Mouse (Mus musculus) stomach, embryonic 15.5 days (tissue): ENCODE measurements around the gene Ankrd50. TPM values are rescaled to one million over a fixed set of nuclear protein-coding genes. Genes with fewer than 3 reads are reported as not detected.

Experiments
- ATAC-seq: fragments of 200-750 bp; cut with Nextera tagmentation; 2 replicates; pipeline ENCODE4 v1.8.0; 2017; ENCODE audit warnings: low read depth, moderate number of reproducible peaks, moderate TSS enrichment; ENCODE audit not compliant: insufficient read depth, low FRiP score
- H3K27ac ChIP-seq: fragments of 300-500 bp; sonication (generic); 2 replicates; pipeline ENCODE4 v1.5.1; 2015; ENCODE audit warnings: mild to moderate bottlenecking, inconsistent platforms
- H3K27me3 ChIP-seq: fragments of 300-500 bp; sonication (generic); replicated peaks from 2 replicates; pipeline ENCODE4 v1.6.1; 2015; ENCODE audit warnings: inconsistent platforms
- H3K36me3 ChIP-seq: fragments of 300-500 bp; sonication (generic); 2 replicates; pipeline ENCODE4 v1.6.1; 2015; ENCODE audit warnings: inconsistent platforms
- H3K4me1 ChIP-seq: fragments of 300-500 bp; sonication (generic); 2 replicates; pipeline ENCODE4 v1.6.1; 2015; ENCODE audit warnings: inconsistent platforms
- H3K4me2 ChIP-seq: fragments of 300-500 bp; sonication (generic); 2 replicates; pipeline ENCODE4 v1.6.1; 2015; ENCODE audit warnings: mild to moderate bottlenecking, inconsistent platforms
- H3K4me3 ChIP-seq: fragments of 300-500 bp; sonication (generic); replicated peaks from 2 replicates; pipeline ENCODE4 v1.5.1; 2015; ENCODE audit warnings: inconsistent platforms
- H3K9ac ChIP-seq: fragments of 300-500 bp; sonication (generic); 2 replicates; pipeline ENCODE4 v1.6.1; 2015; ENCODE audit warnings: inconsistent platforms
- H3K9me3 ChIP-seq: fragments of 300-500 bp; sonication (generic); 2 replicates; pipeline ENCODE4 v1.6.1; 2016; ENCODE audit warnings: inconsistent platforms
- WGBS: fragments of 180-500 bp; shearing (Covaris S2); methylation state at CpG from one replicate; pipeline ENCODE4 v1.1.7; 2015; 5-methylcytosine and 5-hydroxymethylcytosine counted together
- polyA plus RNA-seq: library from polyadenylated mRNA; unstranded; fragments of >200 nt; fragmentation: Nextera tagmentation; extraction: Ambion mirVana; gene quantifications from 2 replicates; pipeline ENCODE4 v1.2.1, GENCODE M21; 2015

Ankrd50 gene
- polyA plus RNA-seq, 1 experiment from 2014 or later = 19.4 TPM

DNA sequence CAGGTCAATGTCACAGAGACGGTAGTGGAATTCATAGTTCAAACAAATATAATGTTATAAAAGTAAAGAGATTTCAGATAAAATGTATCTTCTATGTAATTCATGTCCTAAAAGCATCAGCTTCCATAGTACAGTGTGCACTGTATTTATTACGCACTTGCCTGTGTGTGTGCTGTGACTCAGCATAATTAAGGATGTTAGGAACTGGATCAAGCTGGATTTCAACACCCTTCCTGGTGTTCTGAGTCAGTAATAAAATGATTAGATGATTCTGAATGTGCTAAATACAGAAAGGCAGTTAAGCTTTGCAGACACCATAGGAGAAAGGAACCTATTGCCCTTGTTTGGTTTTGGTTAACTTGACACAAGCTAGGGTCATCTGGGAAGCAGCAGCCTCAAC lies 21.5 kb downstream of the Ankrd50 start:
- WGBS = 84% methylated on average over 2 of the region's 2 CpGs
- Histone ChIP-seq H3K4me3 (no peak overlapping the region), H3K4me1 (0 out of 2 replicates have a peak, but pooled peaks cover 2% of the 10 kb centered on the region), H3K9me3 (no peaks in the 10 kb centered on the region), H3K27me3 (no peaks in the 10 kb centered on the region), H3K36me3 (peaks cover 17% of the 10 kb centered on the region), H3K27ac (no peak overlapping the region), H3K9ac (no peak overlapping the region), H3K4me2 (no peak overlapping the region)
- no peak for ATAC-seq

DNA sequence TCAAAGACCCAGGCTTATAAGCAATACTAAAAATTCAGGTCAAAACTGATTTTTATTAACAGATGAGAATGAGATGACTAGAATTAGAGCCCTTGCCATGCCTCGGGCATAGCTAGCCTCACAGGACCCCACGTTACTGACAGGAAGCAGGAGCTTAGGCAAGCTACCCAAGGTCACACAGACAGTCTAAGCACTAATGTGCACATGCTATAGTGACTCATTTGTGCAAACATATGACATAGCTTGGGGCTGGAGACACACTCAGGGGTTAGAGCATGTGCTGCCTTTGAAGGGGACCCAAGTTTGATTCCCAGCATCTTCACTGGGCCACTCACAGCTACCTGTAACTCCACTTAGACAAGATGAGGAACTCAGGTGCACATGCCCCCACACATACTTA lies 22.9 kb downstream of the Ankrd50 start:
- Histone ChIP-seq H3K9ac (no peak overlapping the region), H3K27ac (no peak overlapping the region), H3K27me3 (no peaks in the 10 kb centered on the region), H3K4me1 (0 out of 2 replicates have a peak, but pooled peaks cover 2% of the 10 kb centered on the region), H3K4me2 (no peak overlapping the region), H3K36me3 (peaks cover 24% of the 10 kb centered on the region), H3K4me3 (no peak overlapping the region), H3K9me3 (no peaks in the 10 kb centered on the region)
- 46% methylated on average over 2 of the region's 2 CpGs for WGBS
- ATAC-seq = no peak

DNA sequence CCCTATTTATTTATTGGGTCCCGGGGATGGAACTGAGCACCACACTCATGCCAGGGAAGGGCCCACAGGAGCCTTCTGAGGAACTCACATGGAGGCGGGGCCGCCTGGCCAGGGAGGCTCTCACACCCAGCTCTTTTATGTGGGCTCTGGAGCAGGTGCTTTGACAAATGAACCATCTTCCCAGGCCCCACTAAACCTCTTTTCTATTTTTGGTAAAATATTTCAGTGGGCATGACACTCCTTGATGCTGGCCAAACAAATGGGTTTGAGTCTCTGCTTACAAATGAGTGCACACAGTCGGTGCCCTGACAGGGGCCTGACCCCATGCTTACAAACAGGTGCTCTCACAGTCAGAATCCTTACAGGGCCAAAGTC lies 24.4 kb downstream of the Ankrd50 start:
- no peaks in the 10 kb centered on the region for H3K27me3 ChIP-seq
- no peaks in the 10 kb centered on the region for H3K9me3 ChIP-seq
- 66% methylated on average over 4 of the region's 4 CpGs for WGBS
- ATAC-seq = no peak
- 0 out of 2 replicates have a peak, but pooled peaks cover 2% of the 10 kb centered on the region for H3K4me1 ChIP-seq
- peaks cover 40% of the 10 kb centered on the region for H3K36me3 ChIP-seq
- H3K4me3 ChIP-seq = no peak overlapping the region
- H3K9ac ChIP-seq = no peak overlapping the region
- H3K27ac ChIP-seq = no peak overlapping the region
- H3K4me2 ChIP-seq = no peak overlapping the region

DNA sequence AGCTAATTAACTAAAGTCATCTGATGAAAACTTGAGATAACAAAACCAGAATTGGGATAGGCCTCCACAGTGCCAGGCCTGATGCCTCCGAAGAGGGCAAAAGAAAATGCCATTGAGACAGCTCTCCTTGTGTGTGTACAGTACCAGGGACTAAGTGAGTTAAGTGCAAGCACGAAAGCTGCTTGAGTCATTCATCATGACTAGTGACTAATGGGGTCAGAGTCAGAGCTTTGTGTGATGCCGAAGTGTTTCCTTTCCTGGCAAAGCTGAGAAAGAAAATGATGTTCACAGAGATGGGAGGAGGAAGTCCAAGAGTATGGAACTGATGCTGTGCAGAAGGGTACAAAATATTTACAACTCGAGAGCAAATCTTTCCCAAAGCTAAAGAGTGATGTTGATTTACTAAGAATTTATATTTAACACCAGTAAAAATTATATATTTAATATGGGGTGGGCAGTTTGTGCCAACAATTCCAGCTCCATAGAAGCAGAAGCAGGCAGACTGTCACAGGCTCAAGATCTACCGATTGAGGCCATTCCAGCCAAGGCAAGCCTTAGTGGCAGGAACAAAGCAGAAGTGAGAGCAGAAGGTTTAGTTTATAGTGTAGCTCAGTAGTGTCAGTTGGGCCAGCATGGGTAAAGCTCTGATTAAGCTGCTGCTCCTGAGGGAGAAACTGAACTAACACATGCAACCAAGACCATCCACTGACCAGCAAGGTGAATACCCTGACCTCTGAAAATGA lies 25.0 kb downstream of the Ankrd50 start:
- H3K4me2 ChIP-seq = no peak overlapping the region
- no peak for ATAC-seq
- H3K27me3 ChIP-seq = no peaks in the 10 kb centered on the region
- H3K9ac ChIP-seq = no peak overlapping the region
- WGBS = 37% methylated on average over 5 of the region's 5 CpGs
- 0 out of 2 replicates have a peak, but pooled peaks cover 2% of the 10 kb centered on the region for H3K4me1 ChIP-seq
- H3K9me3 ChIP-seq = no peaks in the 10 kb centered on the region
- no peak overlapping the region for H3K27ac ChIP-seq
- H3K36me3 ChIP-seq = peaks cover 45% of the 10 kb centered on the region
- no peak overlapping the region for H3K4me3 ChIP-seq

DNA sequence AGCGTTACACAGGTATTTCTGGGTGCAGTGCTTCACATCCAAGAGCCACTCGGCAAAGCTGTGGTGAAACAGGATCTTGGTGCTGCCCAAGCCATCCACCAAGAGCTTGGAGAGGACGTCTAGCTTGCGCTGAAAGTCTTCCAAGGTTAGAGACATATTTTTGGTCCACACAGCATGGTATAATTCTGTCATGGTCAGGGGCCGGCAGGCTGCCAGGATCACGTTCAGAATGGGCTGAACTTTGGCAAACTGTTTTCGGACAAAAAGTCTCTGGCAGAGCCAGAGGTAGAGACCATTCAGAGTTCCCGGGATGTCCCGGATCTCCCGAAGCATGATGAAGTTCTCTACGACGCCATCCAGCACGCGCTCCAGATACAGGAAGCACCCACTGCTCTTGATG lies 27.6 kb downstream of the Ankrd50 start:
- no peak for ATAC-seq
- H3K36me3 ChIP-seq = peaks cover 55% of the 10 kb centered on the region

DNA sequence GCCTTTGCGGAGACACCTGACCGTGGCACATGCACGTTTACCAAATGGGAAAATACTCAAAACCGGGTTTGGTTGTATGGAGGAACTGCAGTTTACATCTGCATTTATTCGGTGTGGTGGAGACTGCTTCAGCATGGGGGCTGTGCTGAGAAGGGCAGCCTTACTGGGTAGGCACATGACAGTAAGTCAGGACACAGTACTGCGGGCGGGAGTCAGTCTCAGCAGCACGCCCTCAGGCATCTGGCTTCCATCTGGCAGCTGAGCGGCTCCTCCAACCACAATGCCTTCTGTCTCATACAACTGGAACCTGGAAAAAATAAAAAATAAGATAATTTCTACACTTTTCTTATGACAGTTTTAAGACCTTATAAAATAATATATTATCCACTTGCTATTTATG lies 32.4 kb downstream of the Ankrd50 start:
- peaks cover 61% of the 10 kb centered on the region for H3K36me3 ChIP-seq
- no peak overlapping the region for H3K9ac ChIP-seq
- no peak overlapping the region for H3K4me3 ChIP-seq
- no peaks in the 10 kb centered on the region for H3K4me1 ChIP-seq
- WGBS = 92% methylated on average over 9 of the region's 9 CpGs
- 0 out of 2 replicates have a peak, but pooled peaks cover 6% of the 10 kb centered on the region for H3K9me3 ChIP-seq
- H3K27ac ChIP-seq = no peak overlapping the region
- H3K27me3 ChIP-seq = no peaks in the 10 kb centered on the region
- H3K4me2 ChIP-seq = no peak overlapping the region
- ATAC-seq = no peak

More for the DNA sequence above, 27.6 kb downstream of the Ankrd50 start:
- Histone ChIP-seq H3K27ac (no peak overlapping the region), H3K4me1 (0 out of 2 replicates have a peak, but pooled peaks cover 2% of the 10 kb centered on the region), H3K27me3 (no peaks in the 10 kb centered on the region), H3K9ac (no peak overlapping the region), H3K4me2 (no peak overlapping the region), H3K9me3 (no peaks in the 10 kb centered on the region), H3K4me3 (no peak overlapping the region)
- 93% methylated on average over 14 of the region's 14 CpGs for WGBS

DNA sequence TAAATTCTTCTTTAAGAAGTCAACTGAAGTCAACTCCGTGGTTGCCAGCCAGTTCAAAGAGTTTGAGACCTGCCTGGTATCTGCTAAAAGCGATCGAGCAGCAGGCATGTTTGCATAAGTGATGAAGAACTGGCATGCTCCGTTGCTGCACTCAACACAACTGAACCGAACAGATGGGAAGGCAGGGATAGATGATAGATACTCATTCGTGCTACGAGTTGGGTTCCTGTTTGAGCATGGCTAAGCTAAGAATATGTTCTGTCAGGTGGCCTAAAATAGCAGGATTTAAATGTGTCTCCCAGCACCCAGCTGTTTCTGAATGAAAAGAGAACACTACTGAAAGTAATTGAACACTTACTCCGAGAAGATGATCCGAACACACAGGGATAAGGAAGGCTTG lies 38.1 kb downstream of the Ankrd50 start:
- no peak overlapping the region for H3K27ac ChIP-seq
- H3K36me3 ChIP-seq = peaks cover 11% of the 10 kb centered on the region
- no peak for ATAC-seq
- H3K4me1 ChIP-seq = no peaks in the 10 kb centered on the region
- no peak overlapping the region for H3K9ac ChIP-seq
- H3K4me3 ChIP-seq = no peak overlapping the region
- H3K9me3 ChIP-seq = 0 out of 2 replicates have a peak, but pooled peaks cover 6% of the 10 kb centered on the region
- H3K4me2 ChIP-seq = no peak overlapping the region
- H3K27me3 ChIP-seq = no peaks in the 10 kb centered on the region
- WGBS = 93% methylated on average over 9 of the region's 9 CpGs

DNA sequence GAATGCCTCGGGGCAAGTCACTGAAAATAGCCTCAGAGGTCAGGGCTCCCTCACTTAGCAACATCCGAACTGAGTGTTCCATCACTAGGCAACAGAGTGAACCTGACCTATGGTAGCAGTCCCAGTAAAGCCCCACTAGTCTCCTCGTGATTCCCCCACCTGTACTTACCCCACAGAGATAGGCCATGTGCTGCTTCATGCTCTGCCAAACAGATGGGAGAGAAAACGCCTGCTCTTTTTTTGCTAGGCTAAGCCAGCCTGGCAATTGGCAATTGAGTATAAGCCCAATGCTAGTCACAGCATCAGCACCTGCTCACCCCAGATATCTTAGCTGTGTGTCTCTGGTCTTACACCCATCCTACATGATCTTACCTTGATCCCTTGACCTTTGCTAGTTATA lies 40.8 kb downstream of the Ankrd50 start:
- Histone ChIP-seq H3K4me1 (no peaks in the 10 kb centered on the region), H3K27me3 (no peaks in the 10 kb centered on the region), H3K9me3 (no peaks in the 10 kb centered on the region), H3K4me3 (no peak overlapping the region), H3K4me2 (no peak overlapping the region), H3K9ac (no peak overlapping the region), H3K27ac (no peak overlapping the region), H3K36me3 (no peaks in the 10 kb centered on the region)
- no peak for ATAC-seq
- WGBS = 57% methylated on average over 4 of the region's 4 CpGs

DNA sequence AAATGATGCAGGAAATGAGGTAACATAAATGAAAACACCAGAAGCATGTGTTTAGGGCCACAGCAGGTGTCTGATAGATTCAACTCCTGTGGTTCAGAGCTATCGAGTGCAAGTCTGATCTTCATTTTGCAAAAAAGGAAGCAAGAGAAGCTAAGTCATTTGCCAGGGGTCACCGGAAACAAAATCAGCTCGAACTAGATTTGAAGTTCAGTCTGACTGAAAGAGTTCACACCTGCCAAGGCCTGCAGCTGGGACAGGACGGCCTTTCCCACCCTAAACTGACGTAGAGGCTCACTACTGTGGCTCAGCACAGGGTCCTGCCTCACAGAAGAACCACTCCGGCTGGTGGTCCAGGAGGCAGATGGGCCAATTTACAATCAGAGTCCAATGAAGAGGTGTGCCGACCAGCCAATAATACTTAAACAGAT lies 44.1 kb downstream of the Ankrd50 start:
- no peak overlapping the region for H3K4me2 ChIP-seq
- H3K27me3 ChIP-seq = no peaks in the 10 kb centered on the region
- H3K4me3 ChIP-seq = no peak overlapping the region
- no peak overlapping the region for H3K27ac ChIP-seq
- H3K4me1 ChIP-seq = no peaks in the 10 kb centered on the region
- WGBS = 58% methylated on average over 7 of the region's 7 CpGs
- H3K9me3 ChIP-seq = no peaks in the 10 kb centered on the region
- H3K36me3 ChIP-seq = no peaks in the 10 kb centered on the region
- no peak overlapping the region for H3K9ac ChIP-seq
- no peak for ATAC-seq

DNA sequence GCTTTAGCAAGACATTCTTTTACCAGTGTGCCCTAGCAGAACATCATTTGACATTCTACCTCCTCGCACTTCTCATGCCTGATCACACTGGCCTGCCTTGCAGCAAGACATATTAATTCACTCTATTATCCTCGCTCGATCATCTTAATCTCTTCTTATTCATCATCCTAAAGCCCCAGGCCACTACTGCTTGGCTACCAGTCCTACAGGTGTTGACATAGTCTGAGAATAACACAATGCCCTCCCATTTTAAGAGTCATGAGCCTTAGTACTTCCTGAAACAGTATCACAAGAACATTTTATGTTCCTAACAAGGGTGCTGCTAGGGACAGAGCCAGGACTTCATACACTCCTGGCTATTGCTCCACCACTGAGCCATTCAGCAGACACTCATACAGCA lies 48.0 kb downstream of the Ankrd50 start:
- no peak overlapping the region for H3K9ac ChIP-seq
- WGBS = 86% methylated on average over 3 of the region's 3 CpGs

DNA sequence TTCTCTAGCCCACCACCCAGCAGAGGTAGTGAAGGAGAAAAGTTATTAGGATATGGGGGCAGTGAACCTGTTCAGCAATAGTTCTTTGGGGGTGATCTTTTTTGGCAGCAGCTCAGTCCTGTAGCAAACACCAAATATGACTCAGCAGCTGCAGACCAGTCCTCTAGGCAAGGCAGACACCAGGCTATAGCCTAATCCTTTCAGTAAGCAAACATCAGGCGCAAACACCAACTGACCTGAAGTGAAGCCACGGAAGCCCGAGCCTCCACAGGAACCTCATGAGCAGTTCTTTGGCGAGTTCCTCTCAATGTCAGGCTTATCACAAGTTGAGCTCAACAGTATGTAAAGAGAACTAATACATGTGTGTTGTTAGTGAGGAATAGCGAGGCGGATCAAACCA lies 48.8 kb downstream of the Ankrd50 start:
- H3K4me2 ChIP-seq = no peak overlapping the region
- WGBS = 72% methylated on average over 6 of the region's 6 CpGs
- ATAC-seq = peak; percentile 54; the same call in 1 of the 2 replicates

More for the DNA sequence above, 48.0 kb downstream of the Ankrd50 start:
- no peak overlapping the region for H3K4me2 ChIP-seq
- no peak for ATAC-seq
- no peak overlapping the region for H3K27ac ChIP-seq
- no peaks in the 10 kb centered on the region for H3K9me3 ChIP-seq
- H3K27me3 ChIP-seq = no peaks in the 10 kb centered on the region
- H3K36me3 ChIP-seq = no peaks in the 10 kb centered on the region
- H3K4me1 ChIP-seq = peaks cover 3% of the 10 kb centered on the region; the same call in 1 of the 2 replicates
- H3K4me3 ChIP-seq = no peak overlapping the region

DNA sequence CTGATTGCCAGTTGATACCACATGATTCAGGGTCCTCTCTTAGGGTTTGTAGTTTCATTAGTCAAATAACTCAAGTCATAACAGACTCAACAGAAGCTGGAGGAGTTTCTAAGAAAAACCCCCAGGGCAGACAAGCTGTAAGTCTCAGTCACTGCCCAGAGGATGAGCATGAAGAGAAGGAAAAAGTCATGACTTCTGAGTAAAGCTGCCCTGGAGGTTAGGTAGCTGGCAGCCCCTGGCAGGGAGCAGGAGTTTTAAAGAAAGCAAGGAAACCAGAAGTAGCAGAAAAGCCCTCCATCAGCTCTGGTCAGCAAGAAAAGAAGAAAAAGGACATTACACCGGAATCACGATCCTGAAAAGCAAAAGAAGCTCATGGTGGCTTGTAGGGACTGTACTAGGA lies 50.2 kb downstream of the Ankrd50 start:
- H3K9ac ChIP-seq = no peak overlapping the region
- H3K4me3 ChIP-seq = no peak overlapping the region
- no peak for ATAC-seq
- H3K27ac ChIP-seq = peak overlapping the region; percentile 48; the same call in 1 of the 2 replicates
- H3K4me2 ChIP-seq = no peak overlapping the region
- H3K36me3 ChIP-seq = no peaks in the 10 kb centered on the region
- no peaks in the 10 kb centered on the region for H3K9me3 ChIP-seq
- WGBS = 91% methylated on average over 2 of the region's 2 CpGs
- peaks cover 3% of the 10 kb centered on the region; the same call in 1 of the 2 replicates for H3K4me1 ChIP-seq
- H3K27me3 ChIP-seq = no peaks in the 10 kb centered on the region

More for the DNA sequence above, 48.8 kb downstream of the Ankrd50 start:
- Histone ChIP-seq H3K9me3 (no peaks in the 10 kb centered on the region), H3K4me1 (peaks cover 3% of the 10 kb centered on the region; the same call in 1 of the 2 replicates), H3K36me3 (no peaks in the 10 kb centered on the region), H3K27ac (no peak overlapping the region), H3K9ac (no peak overlapping the region), H3K4me3 (no peak overlapping the region), H3K27me3 (no peaks in the 10 kb centered on the region)
